Mouse (Mus musculus) C2C12 (cell line): ENCODE results near the gene Spag7. TPM values are rescaled to one million over a fixed set of nuclear protein-coding genes. Genes with fewer than 3 reads are reported as not detected.

Experiments
- H3K27me3 ChIP-seq: one replicate; pipeline ENCODE4 v1.6.1; 2011; ENCODE audit not compliant: control insufficient read depth, insufficient read depth, insufficient read length
- H3K36me3 ChIP-seq: one replicate; pipeline ENCODE4 v1.6.1; 2011; ENCODE audit not compliant: control insufficient read depth, insufficient read depth
- H3K4me3 ChIP-seq: one replicate; pipeline ENCODE4 v1.5.1; 2011; ENCODE audit warnings: mild to moderate bottlenecking, control low read depth; ENCODE audit not compliant: poor library complexity, insufficient read depth, severe bottlenecking
- H3K79me2 ChIP-seq: one replicate; pipeline ENCODE4 v1.6.1; 2011; ENCODE audit not compliant: control insufficient read depth, insufficient read depth
- H3K79me3 ChIP-seq: one replicate; pipeline ENCODE4 v1.6.1; 2011; ENCODE audit warnings: low read depth, control low read depth
- H3ac ChIP-seq: one replicate; pipeline ENCODE3; 2011; ENCODE audit warnings: low read depth; ENCODE audit not compliant: control insufficient read depth, insufficient read length
- CEBPB ChIP-seq: IDR thresholded peaks from one replicate; pipeline ENCODE4 v1.6.1; 2011; ENCODE audit warnings: low read depth, mild to moderate bottlenecking, control low read depth, moderate library complexity
- CTCF ChIP-seq: IDR thresholded peaks from one replicate; pipeline ENCODE4 v1.5.1; 2011; ENCODE audit not compliant: control insufficient read depth, insufficient read depth, insufficient read length
- FOSL1 ChIP-seq: IDR thresholded peaks from one replicate; pipeline ENCODE4 v1.8.0; 2011; ENCODE audit warnings: mild to moderate bottlenecking, low read length; ENCODE audit not compliant: poor library complexity, insufficient read depth, severe bottlenecking
- MAX ChIP-seq: IDR thresholded peaks from one replicate; pipeline ENCODE4 v1.6.1; 2011; ENCODE audit warnings: mild to moderate bottlenecking, control low read depth
- MYOD1 ChIP-seq: IDR thresholded peaks from one replicate; pipeline ENCODE4 v1.6.1; 2011; ENCODE audit warnings: low read depth; ENCODE audit not compliant: control insufficient read depth, insufficient read length
- MYOG ChIP-seq: IDR thresholded peaks from one replicate; pipeline ENCODE4 v1.6.1; 2011; ENCODE audit not compliant: control insufficient read depth, insufficient read length; ENCODE audit errors: extremely low read depth
- USF1 ChIP-seq: IDR thresholded peaks from one replicate; pipeline ENCODE4 v1.6.1; 2011; ENCODE audit warnings: low read depth, mild to moderate bottlenecking, control low read depth, moderate library complexity
- polyA plus RNA-seq: library from polyadenylated mRNA; unstranded; fragments of >200 nt; fragmentation: generic; extraction: Trizol; gene quantifications from one replicate; pipeline ENCODE4 v1.2.1, GENCODE M21; 2012; ENCODE audit warnings: missing spikeins

Spag7 gene
- polyA plus RNA-seq, 1 experiment = 75.4 TPM

DNA sequence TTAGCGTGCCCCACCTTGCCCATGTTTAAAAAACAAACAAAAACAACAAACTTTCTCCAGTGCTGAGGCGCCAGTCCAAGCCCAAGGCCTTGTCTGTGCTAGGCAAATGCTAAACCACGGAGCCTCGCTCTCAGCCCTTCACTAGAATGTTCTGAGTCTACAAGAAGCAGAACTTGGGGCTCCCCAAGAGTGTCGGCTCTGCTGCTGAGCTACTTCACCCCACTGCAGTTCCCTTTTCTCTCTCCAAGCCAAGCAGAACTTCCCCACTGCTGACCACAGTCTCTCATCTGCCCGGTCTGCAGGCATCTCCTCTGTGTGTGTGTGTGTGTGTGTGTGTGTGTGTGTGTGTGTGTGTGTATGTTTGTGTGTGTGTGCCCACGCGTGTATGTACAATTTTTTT is 10.7 kb upstream of the Spag7 start:
- H3ac ChIP-seq = no peak overlapping the region
- no peak for TF ChIP-seq MAX
- TF ChIP-seq CTCF = no peak
- no peak for TF ChIP-seq MYOG
- TF ChIP-seq CEBPB = no peak
- TF ChIP-seq MYOD1 = no peak
- TF ChIP-seq FOSL1 = no peak
- no peak for TF ChIP-seq USF1
- H3K36me3 ChIP-seq = peaks cover 58% of the 10 kb centered on the region
- no peaks in the 10 kb centered on the region for H3K79me3 ChIP-seq
- no peak overlapping the region for H3K4me3 ChIP-seq
- no peaks in the 10 kb centered on the region for H3K79me2 ChIP-seq
- H3K27me3 ChIP-seq = no peaks in the 10 kb centered on the region

- Histone ChIP-seq H3K36me3 (peaks cover 52% of the 10 kb centered on the region), H3K27me3 (no peaks in the 10 kb centered on the region), H3ac (no peak overlapping the region)
Observed at GRCm38 (mm10) chr11:70679361-70679760, 10.1 kb upstream of the Spag7 start.

GRCm38 (mm10) chr11:70678576-70678975 is 9.4 kb upstream of the Spag7 start:
- H3K36me3 ChIP-seq = peaks cover 50% of the 10 kb centered on the region
- H3K27me3 ChIP-seq = no peaks in the 10 kb centered on the region
- no peak overlapping the region for H3ac ChIP-seq
- no peaks in the 10 kb centered on the region for H3K79me2 ChIP-seq
- no peak for TF ChIP-seq MAX
- no peak for TF ChIP-seq CTCF
- no peak for TF ChIP-seq USF1
- no peak for TF ChIP-seq MYOD1
- no peak for TF ChIP-seq MYOG
- TF ChIP-seq FOSL1 = no peak
- no peak for TF ChIP-seq CEBPB
- H3K4me3 ChIP-seq = no peak overlapping the region
- H3K79me3 ChIP-seq = no peaks in the 10 kb centered on the region

More at GRCm38 (mm10) chr11:70679361-70679760, 10.1 kb upstream of the Spag7 start:
- Histone ChIP-seq H3K79me3 (no peaks in the 10 kb centered on the region), H3K79me2 (no peaks in the 10 kb centered on the region), H3K4me3 (no peak overlapping the region)
- no peak for TF ChIP-seq CTCF
- TF ChIP-seq FOSL1 = no peak
- TF ChIP-seq USF1 = no peak
- no peak for TF ChIP-seq MAX
- no peak for TF ChIP-seq MYOG
- no peak for TF ChIP-seq MYOD1
- TF ChIP-seq CEBPB = no peak

DNA sequence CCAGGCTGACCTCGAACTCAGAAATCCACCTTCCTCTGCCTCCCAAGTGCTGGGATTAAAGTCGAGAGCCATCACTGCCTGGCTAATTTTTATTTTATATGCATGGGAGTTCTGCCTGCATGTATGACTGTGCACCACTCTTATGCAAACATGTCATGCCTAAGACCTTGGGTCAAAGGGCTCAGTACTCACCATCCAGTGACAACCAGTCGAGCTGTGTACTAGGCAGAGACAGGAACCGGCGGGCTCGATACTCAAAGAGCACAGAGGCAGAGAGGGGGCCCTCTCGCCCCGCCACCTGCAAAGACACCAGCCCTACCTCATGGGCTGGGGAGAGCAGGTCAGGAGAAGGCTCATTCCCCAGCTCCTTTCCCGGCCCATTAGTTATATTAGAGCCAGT is 8.9 kb upstream of the Spag7 start:
- Histone ChIP-seq H3K4me3 (no peak overlapping the region), H3K36me3 (peaks cover 46% of the 10 kb centered on the region), H3K27me3 (no peaks in the 10 kb centered on the region), H3K79me2 (no peaks in the 10 kb centered on the region), H3K79me3 (no peaks in the 10 kb centered on the region), H3ac (no peak overlapping the region)
- no peak for TF ChIP-seq FOSL1
- TF ChIP-seq MAX = no peak
- no peak for TF ChIP-seq MYOG
- no peak for TF ChIP-seq CTCF
- no peak for TF ChIP-seq MYOD1
- no peak for TF ChIP-seq CEBPB
- TF ChIP-seq USF1 = no peak

DNA sequence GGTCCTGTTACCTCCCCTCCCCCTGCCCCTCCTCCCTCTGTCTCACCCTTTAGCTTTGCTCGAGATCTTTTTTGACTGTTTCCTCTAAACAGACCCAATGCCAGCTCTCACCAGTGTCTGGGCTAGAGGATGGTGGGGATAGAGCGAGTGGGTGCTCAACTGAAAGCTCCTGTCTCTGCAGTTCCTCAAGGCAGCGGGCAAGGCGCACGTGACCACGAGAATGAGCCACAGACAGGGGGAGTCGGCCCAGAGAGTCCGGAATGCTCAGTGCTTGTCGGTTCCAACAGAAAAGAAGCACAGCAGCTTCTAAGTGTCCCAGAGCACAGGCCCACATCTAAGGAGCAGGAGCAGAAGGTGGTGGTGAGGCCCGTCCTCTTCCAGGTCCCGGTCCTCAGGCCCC is 5.3 kb upstream of the Spag7 start:
- TF ChIP-seq CEBPB (no peak), FOSL1 (no peak), MYOD1 (no peak), CTCF (no peak), USF1 (no peak), MAX (no peak), MYOG (no peak)
- Histone ChIP-seq H3K4me3 (no peak overlapping the region), H3ac (no peak overlapping the region), H3K36me3 (peaks cover 43% of the 10 kb centered on the region), H3K27me3 (no peaks in the 10 kb centered on the region), H3K79me2 (peaks cover 7% of the 10 kb centered on the region), H3K79me3 (peaks cover 2% of the 10 kb centered on the region)

GRCm38 (mm10) chr11:70674014-70674413 is 4.8 kb upstream of the Spag7 start:
- H3ac ChIP-seq = no peak overlapping the region
- no peak overlapping the region for H3K4me3 ChIP-seq
- H3K36me3 ChIP-seq = peaks cover 39% of the 10 kb centered on the region
- no peak for TF ChIP-seq CTCF
- TF ChIP-seq MYOD1 = no peak
- no peak for TF ChIP-seq USF1
- no peak for TF ChIP-seq MAX
- no peak for TF ChIP-seq FOSL1
- TF ChIP-seq CEBPB = no peak
- TF ChIP-seq MYOG = no peak
- H3K79me2 ChIP-seq = peaks cover 8% of the 10 kb centered on the region
- no peaks in the 10 kb centered on the region for H3K27me3 ChIP-seq
- H3K79me3 ChIP-seq = peaks cover 2% of the 10 kb centered on the region
